18 mouse cellular contexts compared by ENCODE assay signal in genomic region chr2:136983959-136984358, GRCm38 (mm10).
DNase-seq lines count a peak whose midpoint lies in the region; TF ChIP-seq lines count a peak whose summit lies in the region.
"Had no signal": no experiment of that assay in that cellular context is flagged by ENCODE, and none has a peak within 500 bp of the region (broad histone marks: within the 10 kb centered on the region; RNA-seq: fewer than 3 reads in every experiment).

No protein-coding gene starts in this region.

- TF ChIP-seq CTCF in layer of hippocampus, adult 2 months (conservative IDR thresholded peaks at IDR 0.05) = peak; percentile 69
- 0 out of 2 replicates have a peak, but pooled peaks have one; percentile 5 for TF ChIP-seq CTCF in bone marrow, adult 2 months (IDR thresholded peaks at IDR 0.05; ENCODE audit: control insufficient read depth, insufficient read depth, low read length)

- H3K27ac ChIP-seq in layer of hippocampus, adult 2 months = no peak overlapping the region
- no peak overlapping the region for H3K27ac ChIP-seq in bone marrow, adult 2 months (ENCODE audit: control insufficient read depth, insufficient read depth, low read depth, low read length, poor library complexity)
- H3K27ac ChIP-seq: embryonic facial prominence, embryonic 13.5 days; heart, embryonic 13.5 days; hindbrain, embryonic 10.5 days; neural tube, embryonic 13.5 days had no signal

- 86% methylated on average over 2 of the region's 2 CpGs for WGBS in bone marrow, adult 2 months

- H3K4me3 ChIP-seq in layer of hippocampus, adult 2 months = no peak overlapping the region
- H3K4me3 ChIP-seq in bone marrow, adult 2 months (replicated peaks; ENCODE audit: control insufficient read depth, low read depth, low read length) = no peak overlapping the region
- H3K4me3 ChIP-seq: embryonic facial prominence, embryonic 13.5 days; heart, embryonic 13.5 days; hindbrain, embryonic 10.5 days; megakaryocyte, embryonic 14.5 days; neural tube, embryonic 13.5 days had no signal

- DNase-seq in layer of hippocampus, adult 2 months (ENCODE audit: low spot score in 2 of 2) = no peak
- no peak for DNase-seq in layer of hippocampus, adult 9-11 months
- DNase-seq in 416B (ENCODE audit: low read depth) (peak; percentile 27), A20 (ENCODE audit: low read depth, low spot score) (peak; percentile 30)
- no peak for DNase-seq in cerebellum, postnatal 10 days
- DNase-seq in ovary, postnatal 14 days (ENCODE audit: low spot score) = no peak
- DNase-seq: adrenal gland, adult 8-10 months; cerebellum, postnatal 36 days; gastrocnemius, postnatal 25 days; left cerebral cortex, postnatal 4 days; right cerebral cortex, postnatal 4 days; thymus, adult 2 months had no signal

- H3K4me1 ChIP-seq in bone marrow, adult 2 months (ENCODE audit: control insufficient read depth, insufficient read depth, low read length) = no peaks in the 10 kb centered on the region

- TF ChIP-seq POLR2A in bone marrow, adult 2 months (IDR thresholded peaks at IDR 0.05; ENCODE audit: borderline replicate concordance, control insufficient read depth, low read depth, low read length) = no peak

Comparison
In these comparisons a context has a peak if more than half of its experiments do, and no peak if none do; other contexts are left out.
1. DNase-seq: peak in 416B (single experiment) and A20 (single experiment); none in layer of hippocampus, adult 2 months (0 of 2), layer of hippocampus, adult 9-11 months (single experiment), cerebellum, postnatal 10 days (0 of 2) and ovary, postnatal 14 days (single experiment).